Mouse (Mus musculus): ENCODE data around the gene B4galnt1. TPM values are rescaled to one million over a fixed set of nuclear protein-coding genes. Genes with fewer than 3 reads are reported as not detected.
"Not testable (repeated sequence)": the region's sequence is repeated elsewhere in the genome, so short reads cannot be mapped to it uniquely, and the experiment has no call there.

The B4galnt1 gene
- polyA plus RNA-seq, 1 experiment from 2014 or later = 19.9 TPM

- Histone ChIP-seq H3K27ac (ENCODE audit: low read depth, low read length) (no peak overlapping the region), H3K36me3 (ENCODE audit: control insufficient read depth, insufficient read depth, low read length) (no peaks in the 10 kb centered on the region), H3K9me3 (ENCODE audit: control insufficient read depth, low read length) (no peaks in the 10 kb centered on the region), H3K9ac (ENCODE audit: low read length) (no peak overlapping the region), H3K4me2 (ENCODE audit: low read depth) (no peak overlapping the region), H3K4me1 (ENCODE audit: control insufficient read depth, insufficient read depth, low read length) (0 out of 2 replicates have a peak, but pooled peaks cover 4% of the 10 kb centered on the region), H3K27me3 (ENCODE audit: control insufficient read depth, insufficient read depth, low read length) (peaks cover 4% of the 10 kb centered on the region; the same call in 1 of the 2 replicates), H3K4me3 (ENCODE audit: low read depth, low read length) (no peak overlapping the region)
- ATAC-seq (ENCODE audit: insufficient read depth, low FRiP score, low TSS enrichment) = no peak
- WGBS = 68% methylated on average over 3 of the region's 3 CpGs
- DNase-seq (ENCODE audit: low spot score) = no peak
These were observed 4.3 kb upstream of the B4galnt1 start for GRCm38 (mm10) chr10:127160728-127161127.

GRCm38 (mm10) chr10:127162771-127163261 is 2.2 kb upstream of the B4galnt1 start:
- not testable (repeated sequence) for ATAC-seq (ENCODE audit: insufficient read depth, low FRiP score, low TSS enrichment); DNase-seq (ENCODE audit: low spot score); H3K4me1 ChIP-seq (ENCODE audit: control insufficient read depth, insufficient read depth, low read length); H3K9me3 ChIP-seq (ENCODE audit: control insufficient read depth, low read length); H3K27ac ChIP-seq (ENCODE audit: low read depth, low read length); H3K9ac ChIP-seq (ENCODE audit: low read length); H3K4me2 ChIP-seq (ENCODE audit: low read depth); H3K4me3 ChIP-seq (ENCODE audit: low read depth, low read length); H3K36me3 ChIP-seq (ENCODE audit: control insufficient read depth, insufficient read depth, low read length)
- H3K27me3 ChIP-seq (ENCODE audit: control insufficient read depth, insufficient read depth, low read length) = peaks cover 23% of the 10 kb centered on the region
- WGBS = 59% methylated on average over 7 of the region's 7 CpGs

- 93% methylated on average over 4 of the region's 4 CpGs for WGBS
- Histone ChIP-seq H3K27me3 (ENCODE audit: control insufficient read depth, insufficient read depth, low read length) (peaks cover 30% of the 10 kb centered on the region), H3K9me3 (ENCODE audit: control insufficient read depth, low read length) (no peaks in the 10 kb centered on the region), H3K4me2 (ENCODE audit: low read depth) (no peak overlapping the region), H3K36me3 (ENCODE audit: control insufficient read depth, insufficient read depth, low read length) (no peaks in the 10 kb centered on the region), H3K4me1 (ENCODE audit: control insufficient read depth, insufficient read depth, low read length) (0 out of 2 replicates have a peak, but pooled peaks cover 4% of the 10 kb centered on the region), H3K4me3 (ENCODE audit: low read depth, low read length) (no peak overlapping the region), H3K27ac (ENCODE audit: low read depth, low read length) (no peak overlapping the region), H3K9ac (ENCODE audit: low read length) (no peak overlapping the region)
- no peak for ATAC-seq (ENCODE audit: insufficient read depth, low FRiP score, low TSS enrichment)
- no peak for DNase-seq (ENCODE audit: low spot score)
These were observed 835 bp upstream of the B4galnt1 start for GRCm38 (mm10) chr10:127164190-127164589.

GRCm38 (mm10) chr10:127165354-127165653 is 279 bp downstream of the B4galnt1 start:
- peak; percentile 51 for ATAC-seq (ENCODE audit: insufficient read depth, low FRiP score, low TSS enrichment)
- Histone ChIP-seq H3K36me3 (ENCODE audit: control insufficient read depth, insufficient read depth, low read length) (no peaks in the 10 kb centered on the region), H3K27me3 (ENCODE audit: control insufficient read depth, insufficient read depth, low read length) (peaks cover 41% of the 10 kb centered on the region), H3K4me1 (ENCODE audit: control insufficient read depth, insufficient read depth, low read length) (peaks cover 5% of the 10 kb centered on the region; the same call in 1 of the 2 replicates), H3K27ac (ENCODE audit: low read depth, low read length) (0 out of 2 replicates have a peak overlapping the region, but pooled peaks have one; percentile 15), H3K9me3 (ENCODE audit: control insufficient read depth, low read length) (no peaks in the 10 kb centered on the region), H3K9ac (ENCODE audit: low read length) (peak overlapping the region; percentile 67), H3K4me2 (ENCODE audit: low read depth) (peak overlapping the region; percentile 97), H3K4me3 (ENCODE audit: low read depth, low read length) (peak overlapping the region; percentile 58)
- 0% methylated on average over 37 of the region's 42 CpGs for WGBS
- DNase-seq (ENCODE audit: low spot score) = no peak

- peaks cover 46% of the 10 kb centered on the region for H3K27me3 ChIP-seq (ENCODE audit: control insufficient read depth, insufficient read depth, low read length)
- 0 out of 2 replicates have a peak overlapping the region, but pooled peaks have one; percentile 3 for H3K27ac ChIP-seq (ENCODE audit: low read depth, low read length)
- H3K4me1 ChIP-seq (ENCODE audit: control insufficient read depth, insufficient read depth, low read length) = peaks cover 9% of the 10 kb centered on the region; the same call in 1 of the 2 replicates
- peak overlapping the region; percentile 97 for H3K4me2 ChIP-seq (ENCODE audit: low read depth)
- ATAC-seq (ENCODE audit: insufficient read depth, low FRiP score, low TSS enrichment) = peak; percentile 26
- H3K36me3 ChIP-seq (ENCODE audit: control insufficient read depth, insufficient read depth, low read length) = no peaks in the 10 kb centered on the region
- under 1% methylated on average over 54 of the region's 56 CpGs for WGBS
- H3K9me3 ChIP-seq (ENCODE audit: control insufficient read depth, low read length) = no peaks in the 10 kb centered on the region
- peak overlapping the region; percentile 58 for H3K4me3 ChIP-seq (ENCODE audit: low read depth, low read length)
- DNase-seq (ENCODE audit: low spot score) = peak; percentile 58
- peak overlapping the region; percentile 67 for H3K9ac ChIP-seq (ENCODE audit: low read length)
These were observed 804 bp downstream of the B4galnt1 start for GRCm38 (mm10) chr10:127165654-127166403.

GRCm38 (mm10) chr10:127166404-127166715 is 1.3 kb downstream of the B4galnt1 start:
- Histone ChIP-seq H3K27me3 (ENCODE audit: control insufficient read depth, insufficient read depth, low read length) (peaks cover 51% of the 10 kb centered on the region), H3K9ac (ENCODE audit: low read length) (peak overlapping the region; percentile 67), H3K36me3 (ENCODE audit: control insufficient read depth, insufficient read depth, low read length) (no peaks in the 10 kb centered on the region), H3K27ac (ENCODE audit: low read depth, low read length) (no peak overlapping the region), H3K4me3 (ENCODE audit: low read depth, low read length) (peak overlapping the region; percentile 58), H3K4me2 (ENCODE audit: low read depth) (peak overlapping the region; percentile 97), H3K9me3 (ENCODE audit: control insufficient read depth, low read length) (no peaks in the 10 kb centered on the region), H3K4me1 (ENCODE audit: control insufficient read depth, insufficient read depth, low read length) (peaks cover 9% of the 10 kb centered on the region; the same call in 1 of the 2 replicates)
- ATAC-seq (ENCODE audit: insufficient read depth, low FRiP score, low TSS enrichment) (no peak), DNase-seq (ENCODE audit: low spot score) (no peak)
- 4% methylated on average over 11 of the region's 11 CpGs for WGBS

GRCm38 (mm10) chr10:127166771-127167613 is 2.0 kb downstream of the B4galnt1 start:
- ATAC-seq (ENCODE audit: insufficient read depth, low FRiP score, low TSS enrichment) (no peak), DNase-seq (ENCODE audit: low spot score) (no peak)
- no peak overlapping the region for H3K27ac ChIP-seq (ENCODE audit: low read depth, low read length)
- peak overlapping the region; percentile 97 for H3K4me2 ChIP-seq (ENCODE audit: low read depth)
- H3K36me3 ChIP-seq (ENCODE audit: control insufficient read depth, insufficient read depth, low read length) = no peaks in the 10 kb centered on the region
- H3K27me3 ChIP-seq (ENCODE audit: control insufficient read depth, insufficient read depth, low read length) = peaks cover 55% of the 10 kb centered on the region
- peak overlapping the region; percentile 67 for H3K9ac ChIP-seq (ENCODE audit: low read length)
- peaks cover 9% of the 10 kb centered on the region; the same call in 1 of the 2 replicates for H3K4me1 ChIP-seq (ENCODE audit: control insufficient read depth, insufficient read depth, low read length)
- H3K9me3 ChIP-seq (ENCODE audit: control insufficient read depth, low read length) = no peaks in the 10 kb centered on the region
- 22% methylated on average over 15 of the region's 15 CpGs for WGBS
- H3K4me3 ChIP-seq (ENCODE audit: low read depth, low read length) = peak overlapping the region; percentile 58

GRCm38 (mm10) chr10:127167614-127168192 is 2.7 kb downstream of the B4galnt1 start:
- Histone ChIP-seq H3K27me3 (ENCODE audit: control insufficient read depth, insufficient read depth, low read length) (peaks cover 55% of the 10 kb centered on the region), H3K27ac (ENCODE audit: low read depth, low read length) (no peak overlapping the region), H3K36me3 (ENCODE audit: control insufficient read depth, insufficient read depth, low read length) (no peaks in the 10 kb centered on the region), H3K4me1 (ENCODE audit: control insufficient read depth, insufficient read depth, low read length) (peaks cover 9% of the 10 kb centered on the region; the same call in 1 of the 2 replicates), H3K4me2 (ENCODE audit: low read depth) (no peak overlapping the region), H3K9me3 (ENCODE audit: control insufficient read depth, low read length) (no peaks in the 10 kb centered on the region), H3K4me3 (ENCODE audit: low read depth, low read length) (no peak overlapping the region), H3K9ac (ENCODE audit: low read length) (no peak overlapping the region)
- DNase-seq (ENCODE audit: low spot score) = no peak
- WGBS = 57% methylated on average over 10 of the region's 10 CpGs
- no peak for ATAC-seq (ENCODE audit: insufficient read depth, low FRiP score, low TSS enrichment)

All from neural tube, embryonic 11.5 days (tissue).